Mouse (Mus musculus): ENCODE measurements at regions not wholly inside any gene's neighbourhood (a gene's known extent, or its start where the extent isn't known, plus 50 kb on each side); places are given as distances from the start of the nearest gene placed in this dataset.

GRCm38 (mm10) chr17:83967007-83967406 is 119.2 kb upstream of the Haao start:
- no peak for TF ChIP-seq POLR2A (IDR thresholded peaks at IDR 0.05; ENCODE audit: borderline replicate concordance, insufficient read depth, low read length)
- no peak for TF ChIP-seq CTCF (IDR thresholded peaks at IDR 0.05; ENCODE audit: borderline replicate concordance, insufficient read depth, low read depth, low read length)

Data from cerebellum, adult 2 months (tissue).